Mouse (Mus musculus): ENCODE measurements around the gene Prkar1b.

GRCm38 (mm10) chr5:138973480-138973879 is 176.3 kb downstream of the Prkar1b start:
- TF ChIP-seq CTCF (IDR thresholded peaks at IDR 0.05; ENCODE audit: low read depth, low read length) (no peak), POLR2A (IDR thresholded peaks at IDR 0.05; ENCODE audit: extremely low read depth, insufficient read depth, low read length) (no peak)

Data from liver, adult 2 months (tissue).